Mouse (Mus musculus) adrenal gland, postnatal 36 days (tissue): ENCODE data around the gene Adamtsl3. TPM values are rescaled to one million over a fixed set of nuclear protein-coding genes. Genes with fewer than 3 reads are reported as not detected.

Experiments used
- DNase-seq, 2 experiments: peaks; one replicate each; pipeline ENCODE4 v3.0.0; 2021; ENCODE audit warnings: mixed read lengths in 1 of 2
- total RNA-seq, 2 experiments: library from RNA; stranded (reverse); gene quantifications; 2 replicates each; pipeline ENCODE4 v1.2.3; 2021

Adamtsl3 gene
- total RNA-seq, 2 experiments from 2014 or later, result 2.0 to 3.4 TPM

GRCm38 (mm10) chr7:82649081-82649445 is 313.6 kb downstream of the Adamtsl3 start:
- DNase-seq, result no peak

Other genes starting within 250 kb of the Adamtsl3 start
- 1 to 10 TPM; 4.3 to 6.0 TPM for gene Sh3gl3, start 161.9 kb upstream of the Adamtsl3 start, total RNA-seq